Mouse (Mus musculus) stomach, postnatal 0 days (tissue): ENCODE data around the gene Ccdc158. TPM values are rescaled to one million over a fixed set of nuclear protein-coding genes. Genes with fewer than 3 reads are reported as not detected.
A peak's percentile ranks its signal among the peaks of the same experiment; 100 is the strongest.

Source experiments
- ATAC-seq: fragments of 200-750 bp; cut with Nextera tagmentation; 2 replicates; pipeline ENCODE4 v1.8.0; 2017; ENCODE audit not compliant: low FRiP score, low TSS enrichment
- DNase-seq: peaks from one replicate; pipeline ENCODE4 v3.0.0-alpha.2; 2016; ENCODE audit warnings: low spot score
- H3K27ac ChIP-seq: fragments of 300-500 bp; sonication (generic); replicated peaks from 2 replicates; pipeline ENCODE4 v1.5.1; 2014; ENCODE audit warnings: mild to moderate bottlenecking, control low read depth
- H3K27me3 ChIP-seq: fragments of 300-500 bp; sonication (generic); 2 replicates; pipeline ENCODE4 v1.6.1; 2014; ENCODE audit warnings: low read length; ENCODE audit not compliant: control insufficient read depth, insufficient read depth
- H3K36me3 ChIP-seq: fragments of 300-500 bp; sonication (generic); 2 replicates; pipeline ENCODE4 v1.6.1; 2014; ENCODE audit warnings: low read length, mixed read lengths; ENCODE audit not compliant: control insufficient read depth, insufficient read depth
- H3K4me1 ChIP-seq: fragments of 300-500 bp; sonication (generic); replicated peaks from 2 replicates; pipeline ENCODE4 v1.6.1; 2014; ENCODE audit warnings: antibody characterized with exemption; ENCODE audit not compliant: control insufficient read depth, insufficient read depth
- H3K4me2 ChIP-seq: fragments of 300-500 bp; sonication (generic); replicated peaks from 2 replicates; pipeline ENCODE4 v1.6.1; 2014; ENCODE audit warnings: low read depth, mild to moderate bottlenecking, control low read depth, moderate library complexity
- H3K4me3 ChIP-seq: fragments of 300-500 bp; sonication (generic); 2 replicates; pipeline ENCODE4 v1.5.1; 2014; ENCODE audit warnings: low read depth, low read length, control low read depth
- H3K9ac ChIP-seq: fragments of 300-500 bp; sonication (generic); 2 replicates; pipeline ENCODE4 v1.6.1; 2014; ENCODE audit warnings: mild to moderate bottlenecking, low read length, control low read depth, mixed read lengths
- H3K9me3 ChIP-seq: fragments of 300-500 bp; sonication (generic); 2 replicates; pipeline ENCODE4 v1.6.1; 2016; ENCODE audit warnings: low read length; ENCODE audit not compliant: control insufficient read depth
- CTCF ChIP-seq: IDR thresholded peaks from 2 replicates; pipeline ENCODE4 v1.5.1; 2016; ENCODE audit warnings: antibody characterized with exemption, low read depth, mild to moderate bottlenecking, moderate library complexity
- EP300 ChIP-seq: optimal IDR thresholded peaks from 2 replicates; pipeline ENCODE3; 2016; ENCODE audit warnings: antibody characterized with exemption
- WGBS: fragments of 180-500 bp; shearing (Covaris S2); extraction: QIAGEN DNeasy Blood & Tissue Kit; methylation state at CpG from one replicate; pipeline ENCODE4 v1.1.7; 2014; 5-methylcytosine and 5-hydroxymethylcytosine counted together
- polyA plus RNA-seq: library from polyadenylated mRNA; unstranded; fragments of >200 nt; fragmentation: Nextera tagmentation; extraction: Ambion mirVana; gene quantifications from 2 replicates; pipeline ENCODE4 v1.2.1, GENCODE M21; 2015

Ccdc158 gene
- polyA plus RNA-seq, 1 experiment from 2014 or later = 0.24 TPM

DNA sequence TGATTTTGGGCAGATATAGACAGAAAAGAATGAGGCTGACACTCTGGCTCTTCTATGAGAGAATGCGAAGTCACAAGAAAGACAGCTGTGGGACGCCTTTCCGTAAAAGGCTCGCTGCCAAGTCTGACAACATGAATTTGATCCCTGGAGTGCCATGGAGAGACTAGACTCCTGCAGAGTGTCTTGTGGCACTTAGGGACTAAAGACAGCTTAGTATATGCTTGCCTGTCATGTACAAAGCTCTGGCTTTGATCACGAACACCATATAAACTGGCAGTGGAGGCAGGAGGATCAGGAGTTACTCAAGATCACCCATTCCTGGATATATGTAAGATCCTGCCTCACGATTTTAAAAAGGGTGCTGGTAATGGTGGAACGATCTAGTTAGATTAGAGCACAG is 47.2 kb downstream of the Ccdc158 start:
- DNase-seq (no peak), ATAC-seq (no peak)
- no peaks in the 10 kb centered on the region for H3K4me1 ChIP-seq
- no peak overlapping the region for H3K27ac ChIP-seq
- H3K4me2 ChIP-seq = no peak overlapping the region
- no peaks in the 10 kb centered on the region for H3K36me3 ChIP-seq
- no peaks in the 10 kb centered on the region for H3K27me3 ChIP-seq
- TF ChIP-seq CTCF = no peak
- no peak for TF ChIP-seq EP300
- no peaks in the 10 kb centered on the region for H3K9me3 ChIP-seq
- H3K9ac ChIP-seq = no peak overlapping the region
- 59% methylated on average over 7 of the region's 7 CpGs for WGBS
- no peak overlapping the region for H3K4me3 ChIP-seq

DNA sequence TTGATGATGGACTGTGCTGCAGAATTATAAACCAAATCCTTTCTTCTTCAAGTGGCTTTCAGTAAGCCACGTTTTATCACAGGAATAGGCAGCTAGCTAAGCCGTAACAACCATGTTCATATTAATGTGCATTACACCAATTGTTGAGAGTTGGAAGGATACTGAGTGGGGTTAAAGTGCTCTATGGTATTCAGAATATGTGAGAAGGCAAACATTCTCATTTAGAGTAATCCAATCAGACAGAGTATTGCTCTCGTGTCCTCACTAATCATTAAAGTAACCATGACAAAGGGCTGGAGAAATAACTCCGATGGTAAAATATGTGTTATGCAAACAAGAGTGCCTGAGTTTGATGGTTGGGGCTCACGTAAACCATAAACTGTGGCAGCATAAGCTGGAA is 53.2 kb downstream of the Ccdc158 start:
- Histone ChIP-seq H3K4me3 (no peak overlapping the region), H3K9ac (no peak overlapping the region), H3K4me2 (no peak overlapping the region), H3K27ac (no peak overlapping the region), H3K9me3 (no peaks in the 10 kb centered on the region), H3K36me3 (no peaks in the 10 kb centered on the region), H3K4me1 (no peaks in the 10 kb centered on the region), H3K27me3 (no peaks in the 10 kb centered on the region)
- ATAC-seq (no peak), DNase-seq (no peak)
- TF ChIP-seq CTCF (no peak), EP300 (no peak)
- 36% methylated on average over 5 of the region's 5 CpGs for WGBS

DNA sequence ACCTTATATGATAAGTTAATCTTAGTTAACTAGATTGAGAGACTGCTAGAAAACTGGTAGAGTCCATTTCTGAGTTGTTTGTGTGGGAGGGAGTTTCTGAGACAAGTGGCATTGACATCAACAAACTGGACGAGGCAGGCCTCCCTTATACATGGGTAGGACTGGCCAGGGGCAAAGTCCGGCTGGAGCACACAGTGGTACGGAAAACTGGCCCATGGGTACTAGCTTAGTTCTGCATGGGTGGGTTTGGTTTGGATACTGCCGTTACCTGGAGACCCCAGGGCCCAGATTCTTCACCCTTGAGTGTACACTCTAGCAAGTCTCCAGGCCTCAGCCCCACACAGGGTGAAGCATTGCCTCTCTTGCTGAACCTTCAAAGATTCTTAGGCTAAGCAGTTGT is 62.3 kb downstream of the Ccdc158 start:
- H3K27ac ChIP-seq = no peak overlapping the region

DNA sequence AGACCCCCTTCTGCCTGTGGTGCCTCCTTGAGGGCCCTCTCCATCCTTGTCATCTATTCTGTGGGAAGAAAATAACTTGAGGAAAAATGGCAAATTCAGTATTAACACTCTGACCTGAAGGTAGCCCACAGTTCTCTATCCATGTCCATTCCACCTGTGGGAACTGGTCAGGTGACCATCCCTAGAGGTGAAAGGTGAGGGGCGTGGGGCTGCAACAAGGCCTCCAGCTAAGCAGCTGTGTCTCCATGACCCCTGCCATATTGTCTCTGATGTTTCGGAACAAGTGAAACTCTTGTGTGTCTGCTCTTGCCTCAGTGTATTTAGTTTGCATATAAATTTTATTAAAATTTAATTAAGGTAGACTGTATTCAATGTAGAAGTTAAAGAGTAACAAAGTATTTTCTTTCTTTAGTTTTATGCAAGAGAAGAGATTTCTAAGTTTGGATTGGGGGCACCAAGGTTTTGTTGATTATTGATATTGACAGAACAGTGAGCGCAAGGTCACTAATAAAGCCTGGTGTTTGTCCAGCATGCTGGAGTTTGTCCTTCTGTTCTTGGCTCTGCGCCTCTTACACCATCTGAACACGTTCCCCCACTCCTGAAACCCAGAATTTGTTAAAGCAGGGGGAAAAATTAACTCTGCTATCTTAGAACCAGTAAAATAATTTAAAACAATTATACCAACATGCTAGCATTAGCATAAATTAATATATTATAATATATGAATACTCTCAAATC is 67.4 kb downstream of the Ccdc158 start:
- H3K36me3 ChIP-seq = no peaks in the 10 kb centered on the region
- no peaks in the 10 kb centered on the region for H3K9me3 ChIP-seq
- H3K4me2 ChIP-seq = no peak overlapping the region
- no peak overlapping the region for H3K27ac ChIP-seq
- H3K4me3 ChIP-seq = no peak overlapping the region
- no peak overlapping the region for H3K9ac ChIP-seq
- no peaks in the 10 kb centered on the region for H3K27me3 ChIP-seq
- H3K4me1 ChIP-seq = 0 out of 2 replicates have a peak, but pooled peaks cover 3% of the 10 kb centered on the region
- 81% methylated on average over 5 of the region's 5 CpGs for WGBS
- TF ChIP-seq CTCF (no peak), EP300 (no peak)
- DNase-seq (no peak), ATAC-seq (no peak)

More for the DNA sequence above, 62.3 kb downstream of the Ccdc158 start:
- no peak overlapping the region for H3K9ac ChIP-seq
- DNase-seq = no peak
- H3K4me3 ChIP-seq = no peak overlapping the region
- no peak for ATAC-seq
- 88% methylated on average over 4 of the region's 4 CpGs for WGBS
- no peaks in the 10 kb centered on the region for H3K36me3 ChIP-seq
- no peak overlapping the region for H3K4me2 ChIP-seq
- H3K4me1 ChIP-seq = no peaks in the 10 kb centered on the region
- H3K9me3 ChIP-seq = no peaks in the 10 kb centered on the region
- no peak for TF ChIP-seq EP300
- TF ChIP-seq CTCF = no peak
- no peaks in the 10 kb centered on the region for H3K27me3 ChIP-seq

DNA sequence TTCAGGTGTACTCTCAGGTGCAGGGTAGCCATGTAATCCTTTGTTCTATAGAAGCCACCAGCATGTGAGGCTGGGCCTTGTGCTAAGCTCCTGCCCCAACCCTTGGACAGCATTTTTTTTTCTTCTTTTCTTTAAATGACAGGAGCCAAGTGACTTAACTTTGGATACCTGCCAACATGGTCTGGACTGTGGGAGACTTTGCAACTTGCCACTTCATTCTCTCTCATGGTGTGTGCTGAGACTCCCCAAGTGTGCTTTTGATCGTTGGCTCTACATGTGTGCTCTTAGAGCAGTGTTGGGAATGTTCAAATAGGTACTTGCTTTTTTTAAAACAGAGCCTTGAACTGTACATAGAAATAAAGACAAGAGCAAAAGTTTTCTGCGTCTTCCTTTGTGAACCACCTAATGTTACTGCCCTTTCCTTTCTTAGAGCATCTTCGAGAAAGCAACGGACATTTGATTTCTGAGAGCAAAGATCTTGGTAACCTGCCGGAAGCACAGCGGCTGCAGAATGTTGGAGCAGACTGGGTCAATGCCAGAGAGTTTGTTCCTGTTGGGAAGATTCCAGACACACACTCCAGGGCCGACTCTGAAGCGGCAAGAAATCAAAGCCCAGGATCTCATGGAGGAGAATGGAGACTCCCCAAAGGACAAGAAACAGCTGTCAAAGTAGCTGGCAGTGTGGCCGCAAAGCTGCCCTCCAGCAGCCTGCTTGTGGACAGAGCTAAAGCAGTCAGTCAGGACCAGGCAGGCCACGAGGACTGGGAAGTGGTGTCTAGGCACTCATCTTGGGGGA is 70.4 kb downstream of the Ccdc158 start:
- Histone ChIP-seq H3K9ac (no peak overlapping the region), H3K27me3 (no peaks in the 10 kb centered on the region), H3K36me3 (no peaks in the 10 kb centered on the region), H3K9me3 (no peaks in the 10 kb centered on the region), H3K4me1 (0 out of 2 replicates have a peak, but pooled peaks cover 3% of the 10 kb centered on the region), H3K4me2 (peak overlapping the region; percentile 89), H3K4me3 (no peak overlapping the region), H3K27ac (no peak overlapping the region)
- TF ChIP-seq EP300 = no peak
- no peak for TF ChIP-seq CTCF
- 45% methylated on average over 10 of the region's 10 CpGs for WGBS
- DNase-seq (no peak), ATAC-seq (no peak)
